Mouse (Mus musculus) common myeloid progenitor, adult 5-6 weeks (primary cell): ENCODE data around the gene Chac1. TPM values are rescaled to one million over a fixed set of nuclear protein-coding genes. Genes with fewer than 3 reads are reported as not detected.

Source experiments
- ATAC-seq: replicated peaks from 2 replicates; pipeline ENCODE4 v1.8.0; 2016; ENCODE audit warnings: low read depth, mild to moderate bottlenecking, moderate TSS enrichment, inconsistent platforms; ENCODE audit not compliant: poor library complexity, severe bottlenecking
- total RNA-seq: library from RNA; stranded (forward); fragments of 200-1000, 187-1606 nt; gene quantifications from 2 replicates; pipeline ENCODE4 v1.2.3, GENCODE M21; 2017

Chac1 gene
- total RNA-seq, 1 experiment from 2014 or later: not detected

DNA sequence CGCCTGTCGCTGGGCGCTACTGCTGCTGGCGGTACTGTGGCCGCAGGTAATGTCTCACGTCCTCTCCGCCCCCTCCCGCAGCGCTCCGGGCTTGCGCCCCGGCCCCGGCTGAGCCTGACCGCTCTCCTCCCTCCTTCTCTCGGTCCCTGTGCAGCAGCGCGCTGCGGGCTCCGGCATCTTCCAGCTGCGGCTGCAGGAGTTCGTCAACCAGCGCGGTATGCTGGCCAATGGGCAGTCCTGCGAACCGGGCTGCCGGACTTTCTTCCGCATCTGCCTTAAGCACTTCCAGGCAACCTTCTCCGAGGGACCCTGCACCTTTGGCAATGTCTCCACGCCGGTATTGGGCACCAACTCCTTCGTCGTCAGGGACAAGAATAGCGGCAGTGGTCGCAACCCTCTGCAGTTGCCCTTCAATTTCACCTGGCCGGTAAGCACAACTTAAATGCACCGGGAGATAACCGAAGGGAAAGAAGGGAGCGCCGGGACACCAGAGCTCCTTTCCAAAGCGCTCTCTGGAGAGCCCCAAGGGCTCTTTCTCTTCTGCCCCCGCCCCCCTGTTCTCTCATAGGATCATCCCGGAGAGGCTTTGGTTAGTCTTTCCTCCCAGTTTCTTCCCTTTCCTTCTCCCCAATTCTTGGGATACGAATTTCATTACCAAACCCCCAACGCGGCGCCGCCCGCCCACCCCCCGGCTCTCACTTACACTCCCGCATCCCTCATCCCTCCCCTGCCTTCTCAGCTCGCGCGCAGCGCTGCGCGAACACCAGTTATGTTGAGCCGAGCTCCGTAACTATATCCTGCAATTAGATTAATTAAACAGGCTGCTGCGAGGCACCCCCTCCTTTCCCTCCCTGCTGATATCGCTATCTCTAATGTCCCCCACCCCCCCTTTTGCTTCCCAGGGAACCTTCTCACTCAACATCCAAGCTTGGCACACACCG lies 24.6 kb upstream of the Chac1 start:
- no peak for ATAC-seq

DNA sequence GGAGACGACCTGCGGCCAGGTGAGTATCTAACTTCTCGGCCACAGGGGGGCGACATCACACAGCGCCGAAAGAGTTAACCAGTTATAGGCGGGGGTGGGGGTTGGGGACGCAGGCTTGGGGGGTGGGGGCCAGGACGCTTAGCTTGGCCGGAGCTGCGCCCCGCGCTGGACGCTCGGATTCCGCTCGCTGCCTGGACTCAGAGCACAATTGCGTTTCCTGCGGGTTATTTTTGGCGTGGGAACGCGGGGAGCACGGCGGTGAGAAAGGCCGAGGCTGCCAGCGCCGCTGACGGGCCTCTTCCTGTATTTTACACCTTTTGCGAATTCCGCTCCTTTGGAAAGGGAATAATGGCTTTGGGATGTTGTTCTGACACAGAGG lies 23.9 kb upstream of the Chac1 start:
- ATAC-seq: no peak

DNA sequence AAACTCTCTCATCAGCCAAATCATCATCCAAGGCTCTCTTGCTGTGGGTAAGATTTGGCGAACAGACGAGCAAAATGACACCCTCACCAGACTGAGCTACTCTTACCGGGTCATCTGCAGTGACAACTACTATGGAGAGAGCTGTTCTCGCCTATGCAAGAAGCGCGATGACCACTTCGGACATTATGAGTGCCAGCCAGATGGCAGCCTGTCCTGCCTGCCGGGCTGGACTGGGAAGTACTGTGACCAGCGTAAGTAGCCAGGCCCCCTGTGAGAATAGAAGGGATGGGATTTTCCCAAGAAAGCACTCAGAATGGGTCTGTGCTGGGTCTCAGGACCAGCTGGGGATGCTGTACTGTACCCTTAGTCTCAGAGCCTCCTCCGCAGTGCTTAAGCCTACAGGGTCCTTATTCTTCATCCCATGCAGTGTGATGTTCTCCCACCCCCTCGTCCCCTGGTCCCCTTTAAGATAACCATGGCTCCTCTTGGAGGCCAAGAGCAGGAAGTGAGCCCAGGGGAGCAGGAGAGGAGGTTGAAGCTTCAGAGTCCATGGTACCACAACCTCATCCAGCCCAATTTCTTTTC lies 23.0 kb upstream of the Chac1 start:
- no peak for ATAC-seq

DNA sequence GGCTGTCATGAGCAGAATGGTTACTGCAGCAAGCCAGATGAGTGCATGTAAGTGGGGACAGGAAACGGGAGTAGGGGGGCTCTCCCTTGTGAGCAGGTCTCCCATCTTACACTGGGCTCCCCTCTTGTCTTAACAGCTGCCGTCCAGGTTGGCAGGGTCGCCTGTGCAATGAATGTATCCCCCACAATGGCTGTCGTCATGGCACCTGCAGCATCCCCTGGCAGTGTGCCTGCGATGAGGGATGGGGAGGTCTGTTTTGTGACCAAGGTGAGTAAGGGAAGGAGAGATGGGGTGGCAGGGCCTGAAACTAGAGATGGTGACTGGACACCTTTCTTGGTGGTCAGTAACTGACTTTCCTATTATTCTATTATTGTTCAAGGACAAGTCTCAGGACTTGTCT lies 22.5 kb upstream of the Chac1 start:
- no peak for ATAC-seq

GRCm38 (mm10) chr2:119329123-119329817 lies 21.8 kb upstream of the Chac1 start:
- no peak for ATAC-seq

DNA sequence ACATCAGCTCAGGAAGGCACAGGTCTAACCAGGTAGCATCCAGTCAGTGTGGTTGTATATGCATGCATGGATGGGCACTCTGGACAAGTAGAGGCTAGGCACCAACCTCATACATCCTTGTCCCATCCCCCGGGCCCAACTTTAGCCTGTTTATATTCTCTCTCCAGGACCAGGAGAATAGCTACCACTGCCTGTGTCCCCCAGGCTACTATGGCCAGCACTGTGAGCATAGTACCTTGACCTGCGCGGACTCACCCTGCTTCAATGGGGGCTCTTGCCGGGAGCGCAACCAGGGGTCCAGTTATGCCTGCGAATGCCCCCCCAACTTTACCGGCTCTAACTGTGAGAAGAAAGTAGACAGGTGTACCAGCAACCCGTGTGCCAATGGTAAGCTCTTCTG lies 20.2 kb upstream of the Chac1 start:
- no peak for ATAC-seq

DNA sequence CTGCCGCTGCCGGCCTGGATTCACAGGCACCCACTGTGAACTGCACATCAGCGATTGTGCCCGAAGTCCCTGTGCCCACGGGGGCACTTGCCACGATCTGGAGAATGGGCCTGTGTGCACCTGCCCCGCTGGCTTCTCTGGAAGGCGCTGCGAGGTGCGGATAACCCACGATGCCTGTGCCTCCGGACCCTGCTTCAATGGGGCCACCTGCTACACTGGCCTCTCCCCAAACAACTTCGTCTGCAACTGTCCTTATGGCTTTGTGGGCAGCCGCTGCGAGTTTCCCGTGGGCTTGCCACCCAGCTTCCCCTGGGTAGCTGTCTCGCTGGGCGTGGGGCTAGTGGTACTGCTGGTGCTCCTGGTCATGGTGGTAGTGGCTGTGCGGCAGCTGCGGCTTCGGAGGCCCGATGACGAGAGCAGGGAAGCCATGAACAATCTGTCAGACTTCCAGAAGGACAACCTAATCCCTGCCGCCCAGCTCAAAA lies 18.8 kb upstream of the Chac1 start:
- ATAC-seq: no peak

- ATAC-seq: no peak
These were observed 16.9 kb upstream of the Chac1 start for GRCm38 (mm10) chr2:119334135-119334534.

DNA sequence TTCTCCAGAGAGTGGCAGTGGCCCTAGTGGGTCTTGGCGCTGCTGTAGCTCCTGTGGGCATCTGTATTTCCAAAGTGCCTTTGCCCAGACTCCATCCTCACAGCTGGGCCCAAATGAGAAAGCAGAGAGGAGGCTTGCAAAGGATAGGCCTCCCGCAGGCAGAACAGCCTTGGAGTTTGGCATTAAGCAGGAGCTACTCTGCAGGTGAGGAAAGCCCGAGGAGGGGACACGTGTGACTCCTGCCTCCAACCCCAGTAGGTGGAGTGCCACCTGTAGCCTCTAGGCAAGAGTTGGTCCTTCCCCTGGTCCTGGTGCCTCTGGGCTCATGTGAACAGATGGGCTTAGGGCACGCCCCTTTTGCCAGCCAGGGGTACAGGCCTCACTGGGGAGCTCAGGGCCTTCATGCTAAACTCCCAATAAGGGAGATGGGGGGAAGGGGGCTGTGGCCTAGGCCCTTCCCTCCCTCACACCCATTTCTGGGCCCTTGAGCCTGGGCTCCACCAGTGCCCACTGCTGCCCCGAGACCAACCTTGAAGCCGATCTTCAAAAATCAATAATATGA lies 16.0 kb upstream of the Chac1 start:
- no peak for ATAC-seq

DNA sequence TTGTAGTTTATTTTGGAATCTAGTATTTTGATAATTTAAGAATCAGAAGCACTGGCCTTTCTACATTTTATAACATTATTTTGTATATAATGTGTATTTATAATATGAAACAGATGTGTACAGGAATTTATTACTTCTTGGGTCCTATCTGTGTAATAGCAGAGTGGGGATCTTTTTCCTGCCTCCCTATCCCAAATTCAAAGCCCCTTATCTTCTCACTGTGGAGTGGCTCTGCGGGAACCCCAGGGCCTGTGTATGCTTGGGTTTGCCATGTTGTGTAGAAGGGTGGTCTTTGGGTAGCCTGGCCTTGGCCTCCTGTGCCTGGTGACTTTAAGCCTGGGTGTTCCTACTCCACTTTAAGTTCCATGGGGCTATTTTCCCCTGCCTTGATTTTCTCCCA lies 15.5 kb upstream of the Chac1 start:
- no peak for ATAC-seq

GRCm38 (mm10) chr2:119336002-119336401 lies 15.0 kb upstream of the Chac1 start:
- ATAC-seq: no peak

DNA sequence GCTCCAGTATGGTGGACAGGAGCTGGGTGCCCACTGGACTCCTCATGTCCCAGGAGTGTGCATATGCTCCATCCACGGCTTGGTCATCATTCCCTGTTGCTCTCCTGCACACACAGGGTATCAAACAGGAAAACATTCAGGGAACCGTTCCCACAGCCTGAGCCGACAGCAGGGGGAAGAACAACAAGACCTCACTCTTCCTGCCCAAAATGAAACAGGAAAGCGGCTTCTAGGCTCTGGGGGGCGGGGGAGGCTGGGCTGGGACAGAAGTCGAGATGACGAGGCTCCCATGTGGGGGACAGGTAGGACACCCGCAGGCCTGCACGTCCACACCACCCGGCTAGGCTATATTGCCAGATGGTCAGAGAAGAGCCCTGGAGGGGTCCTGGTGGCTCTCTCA lies 14.6 kb upstream of the Chac1 start:
- 0 out of 2 replicates have a peak, but pooled peaks have one; percentile 16 for ATAC-seq

GRCm38 (mm10) chr2:119337425-119338265 lies 13.4 kb upstream of the Chac1 start:
- peak; percentile 88 for ATAC-seq

- ATAC-seq: no peak
These were observed 6.4 kb upstream of the Chac1 start for GRCm38 (mm10) chr2:119344537-119345138.

DNA sequence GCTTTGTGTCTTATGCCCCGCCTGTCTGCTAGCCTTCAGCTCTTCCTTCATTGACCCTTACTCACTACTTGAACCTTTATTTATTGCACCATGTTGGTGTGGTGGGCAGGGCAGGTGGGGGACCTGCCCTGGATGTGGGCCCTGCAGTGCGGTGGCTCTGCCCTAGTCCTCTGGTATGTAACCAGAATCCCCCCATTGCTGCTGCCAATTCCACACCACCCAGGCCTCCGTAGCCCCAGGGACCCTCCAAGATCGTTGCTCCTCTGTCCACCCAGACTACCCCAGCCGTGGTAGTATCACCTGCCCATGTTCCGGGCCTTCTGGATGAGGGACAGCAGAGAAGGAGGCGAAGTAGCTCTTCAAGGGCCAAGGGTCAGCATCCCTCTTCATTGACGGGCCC lies 2.7 kb downstream of the Chac1 start:
- no peak for ATAC-seq

DNA sequence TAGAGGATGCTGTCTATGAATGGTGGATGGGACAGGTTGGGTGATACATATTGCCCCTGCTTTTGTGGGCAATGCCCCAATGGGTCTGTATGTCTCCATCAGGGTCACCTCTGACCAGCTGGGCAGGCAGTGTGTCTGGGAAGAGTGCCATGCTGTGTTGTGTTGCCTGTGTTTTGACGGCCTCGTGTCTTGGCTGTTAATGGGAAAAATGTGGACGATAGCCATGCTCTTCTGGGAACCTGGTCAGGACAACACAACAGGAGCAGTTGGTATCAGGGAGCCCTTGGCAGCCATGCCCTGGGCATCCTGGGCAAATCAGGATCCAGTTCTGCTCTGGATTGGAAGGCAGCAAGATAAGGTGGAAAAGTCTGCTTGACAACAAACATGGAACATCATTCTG lies 4.1 kb downstream of the Chac1 start:
- ATAC-seq: no peak

GRCm38 (mm10) chr2:119355651-119356050 lies 4.6 kb downstream of the Chac1 start:
- ATAC-seq: no peak

GRCm38 (mm10) chr2:119356310-119356709 lies 5.3 kb downstream of the Chac1 start:
- ATAC-seq: no peak

GRCm38 (mm10) chr2:119356805-119357204 lies 5.8 kb downstream of the Chac1 start:
- peak; percentile 63 for ATAC-seq
